Mouse (Mus musculus) CH12.LX (cell line): ENCODE data around the gene Zkscan3.

Experiments
- CTCF ChIP-seq, 2 experiments: IDR thresholded peaks in 1 of 2; conservative IDR thresholded peaks in 1 of 2; 2 replicates each; pipeline ENCODE4 v1.5.1; 2011 to 2012; ENCODE audit warnings: low read depth in 2 of 2, low read length in 2 of 2, improper control_type of control experiment in 1 of 2, inconsistent platforms in 1 of 2, mild to moderate bottlenecking in 1 of 2, moderate library complexity in 1 of 2
- MAFK ChIP-seq: IDR thresholded peaks from 2 replicates; pipeline ENCODE4 v1.6.1; 2011; ENCODE audit warnings: low read length, improper control_type of control experiment; ENCODE audit not compliant: insufficient replicate concordance

DNA sequence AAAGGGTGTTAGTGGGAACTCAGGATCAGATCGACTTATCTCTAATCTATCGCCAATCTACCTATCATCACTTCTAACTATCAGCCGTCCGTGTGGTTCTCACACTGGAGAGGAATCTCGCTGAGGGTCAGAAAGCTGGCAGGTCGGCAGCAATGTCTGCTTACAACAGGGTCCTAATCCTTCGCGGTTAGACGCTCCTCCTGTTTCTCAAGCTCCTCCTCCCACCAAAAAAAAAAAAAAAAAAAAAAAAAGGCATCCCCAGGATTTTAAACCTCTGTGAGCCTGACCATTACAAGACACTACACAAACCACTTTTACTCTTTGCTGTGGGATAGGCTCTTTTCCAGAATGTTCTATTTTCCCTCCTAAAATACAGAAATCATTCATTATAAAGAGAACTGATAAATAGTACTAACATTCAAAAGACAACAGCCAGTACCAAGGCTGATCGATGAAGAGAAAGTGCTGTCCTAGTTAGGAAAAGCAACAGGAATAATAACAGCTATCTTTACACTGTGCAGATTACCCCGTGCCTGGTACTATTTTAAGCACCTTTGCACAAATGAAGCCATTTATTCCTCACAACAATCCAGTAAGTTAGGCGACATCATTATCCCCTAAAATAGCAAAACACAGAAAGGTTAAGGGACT is 794 bp downstream of the Zkscan3 start:
- TF ChIP-seq CTCF (conservative IDR thresholded peaks at IDR 0.05 in 1 of 2, IDR thresholded peaks at IDR 0.05 in 1 of 2; ENCODE audit: low read depth in 2 of 2, low read length in 2 of 2) (no peak), MAFK (no peak)
